Mouse (Mus musculus) heart, adult 11 months (tissue): ENCODE measurements at regions not wholly inside any gene's neighbourhood (a gene's known extent, or its start where the extent isn't known, plus 50 kb on each side); places are given as distances from the start of the nearest gene placed in this dataset.

Experiments
- DNase-seq: peaks from one replicate; pipeline ENCODE4 v3.0.0; 2022

DNA sequence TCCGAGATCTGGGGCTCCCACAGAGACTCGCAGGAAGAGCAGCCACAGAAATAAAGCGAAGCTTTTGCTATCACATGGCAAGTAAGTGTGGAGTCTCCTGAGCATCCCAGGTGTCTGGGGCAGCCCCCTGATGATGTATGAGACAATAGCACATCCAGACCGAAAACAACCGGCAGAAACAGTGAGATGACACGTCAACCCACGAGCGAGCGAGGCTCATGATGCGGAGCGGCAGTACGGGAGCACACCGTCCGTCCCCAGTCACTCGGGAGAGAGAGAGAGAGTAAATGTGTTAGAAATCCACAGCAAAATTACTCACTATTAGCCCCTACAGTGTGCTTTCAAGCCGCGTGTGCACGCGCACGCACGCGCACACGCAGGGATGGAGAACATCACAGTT, 276.2 kb downstream of the Barhl2 start:
- DNase-seq, result peak; percentile 59

GRCm38 (mm10) chr5:106172162-106172561, 285.8 kb downstream of the Barhl2 start:
- peak; percentile 40 for DNase-seq

DNA sequence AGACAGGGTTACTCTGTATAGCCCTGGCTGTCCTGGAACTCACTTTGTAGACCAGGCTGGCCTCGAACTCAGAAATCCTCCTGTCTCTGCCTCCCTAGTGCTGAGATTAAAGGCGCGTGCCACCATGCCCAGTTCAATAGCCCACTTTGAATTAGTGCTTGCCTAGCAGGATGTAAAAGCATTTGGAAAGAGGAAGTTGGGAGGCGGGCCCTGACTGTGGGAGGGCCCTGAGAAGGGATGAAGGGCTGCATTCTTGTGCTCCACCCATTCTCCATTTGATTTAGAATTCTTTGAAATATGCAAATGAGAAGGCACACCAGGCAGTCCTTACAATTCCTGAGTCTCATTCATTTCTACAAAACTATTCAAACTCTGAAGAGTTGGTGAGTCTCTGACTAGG, 287.6 kb downstream of the Barhl2 start:
- DNase-seq, result peak; percentile 71

DNA sequence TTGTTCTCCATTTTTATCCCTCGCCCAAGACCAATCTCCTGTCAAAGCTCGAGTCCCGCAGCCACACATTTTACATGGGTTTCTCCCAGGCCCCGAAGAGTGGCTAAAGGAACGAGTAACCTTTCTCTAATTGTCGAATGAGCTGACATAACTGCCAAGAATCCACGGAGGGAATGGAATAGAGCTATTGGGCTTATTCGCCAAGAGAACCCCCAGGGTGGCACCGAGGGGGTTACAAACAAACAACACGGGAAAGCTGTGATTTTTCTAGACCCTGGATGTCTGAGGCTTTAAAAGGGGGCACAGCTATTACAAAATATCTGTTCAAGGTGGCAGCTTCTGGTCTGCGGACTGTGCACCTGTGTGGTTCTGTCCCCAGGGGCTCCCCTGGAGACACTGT, 290.4 kb downstream of the Barhl2 start:
- peak; percentile 66 for DNase-seq

- DNase-seq, result no peak
Measured at GRCm38 (mm10) chr5:106166266-106166665, 289.9 kb downstream of the Zfp326 start.

GRCm38 (mm10) chr5:106164190-106164589, 287.8 kb downstream of the Zfp326 start:
- no peak for DNase-seq

DNA sequence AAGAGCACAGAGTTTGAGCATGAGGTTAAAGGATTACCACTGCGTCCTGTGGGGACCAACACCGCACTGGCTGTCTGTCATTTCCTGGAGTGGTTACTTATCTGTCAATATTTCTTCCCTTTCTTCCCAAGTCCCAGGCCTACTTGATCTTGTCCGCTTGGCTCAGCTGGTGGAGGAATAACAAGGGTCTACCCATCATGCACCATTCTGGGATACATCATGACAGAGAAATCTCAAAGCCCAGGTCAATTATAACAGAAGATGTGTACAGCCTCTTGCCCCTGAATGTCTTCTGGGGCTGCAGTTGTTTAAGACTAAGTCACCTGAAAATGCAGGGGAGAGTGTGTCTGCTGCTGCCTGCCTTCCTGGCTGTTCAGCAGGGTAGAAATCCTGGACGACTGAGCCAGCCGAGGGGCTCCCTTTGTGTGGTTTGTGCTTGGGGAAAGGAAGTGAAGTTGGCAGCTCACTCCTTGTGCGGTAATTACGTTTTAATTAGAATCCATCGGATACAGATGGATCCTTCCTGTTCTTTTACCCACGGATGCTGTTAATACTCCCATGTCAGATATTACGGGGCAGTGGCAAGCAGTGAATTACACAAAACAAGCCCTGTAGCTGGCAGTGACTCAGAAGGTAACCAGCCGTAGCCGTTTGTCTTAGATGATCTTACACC, 286.8 kb downstream of the Zfp326 start:
- DNase-seq, result peak; percentile 50

- DNase-seq, result no peak
Measured at GRCm38 (mm10) chr5:106139109-106139508, 262.7 kb downstream of the Zfp326 start.

GRCm38 (mm10) chr5:106122928-106123327, 246.6 kb downstream of the Zfp326 start:
- DNase-seq, result no peak

DNA sequence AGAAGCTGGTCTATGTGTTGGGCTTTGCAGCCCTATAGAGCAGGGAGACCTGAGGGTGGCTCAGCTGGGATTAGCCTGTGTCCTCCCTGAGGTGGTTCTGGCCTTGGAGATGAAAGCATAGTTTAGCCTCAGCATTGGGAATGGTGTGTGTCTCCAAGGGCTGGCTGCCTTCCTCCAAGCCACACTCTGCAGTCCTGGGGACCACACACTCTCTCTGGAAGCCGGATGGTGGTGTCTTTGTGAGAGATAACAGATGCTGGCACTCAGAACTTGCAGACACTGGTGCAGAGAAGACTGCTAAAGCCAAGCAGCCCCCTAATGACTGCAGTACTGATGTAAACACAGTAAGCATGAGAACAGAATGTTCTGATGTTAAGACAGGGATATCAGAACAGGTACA, 243.2 kb downstream of the Zfp326 start:
- DNase-seq, result no peak

DNA sequence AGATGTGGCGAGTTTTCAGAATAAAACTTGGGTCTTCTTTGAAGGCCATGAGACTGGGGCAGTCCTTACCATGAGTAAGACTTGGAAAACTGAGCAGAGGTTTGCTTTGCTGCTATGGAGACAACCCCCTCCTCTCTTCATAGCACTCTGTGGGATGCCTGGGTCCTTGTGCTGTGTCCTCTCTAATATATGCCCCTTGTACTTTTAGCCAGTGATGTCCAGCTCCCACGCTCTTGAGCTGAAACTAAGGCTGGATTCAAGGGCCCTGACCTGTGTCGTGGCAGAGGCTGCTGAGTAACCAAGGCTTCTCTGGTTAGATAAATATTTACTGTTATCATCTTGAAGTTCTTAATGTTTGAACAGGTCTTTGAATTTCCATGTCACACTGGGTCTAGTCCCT, 236.8 kb downstream of the Zfp326 start:
- peak; percentile 58 for DNase-seq

DNA sequence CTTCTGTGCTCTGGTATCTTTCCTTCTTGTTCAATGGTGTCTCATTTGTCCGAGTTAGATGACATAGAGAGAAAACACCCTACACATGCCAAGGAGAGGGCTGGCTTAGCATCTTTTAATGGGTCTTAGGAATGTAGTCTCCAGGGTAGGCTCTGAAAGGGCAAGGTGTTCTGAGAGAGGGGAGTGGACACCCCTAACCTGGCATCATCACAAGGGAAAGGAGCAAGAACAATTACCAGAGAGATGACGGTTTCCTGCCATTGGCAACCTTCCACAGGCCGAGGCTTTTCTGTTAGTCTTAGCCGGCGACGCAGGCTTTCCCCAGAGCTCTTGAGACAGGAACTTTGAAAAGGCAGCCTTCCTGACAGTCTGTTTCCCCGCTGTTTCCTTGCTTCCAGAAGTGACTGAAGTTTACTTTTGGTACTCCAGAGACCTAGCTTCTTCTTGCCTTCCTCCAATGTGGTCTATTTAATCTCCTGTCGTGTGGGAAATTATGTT, 232.2 kb downstream of the Zfp326 start:
- peak; percentile 37 for DNase-seq

GRCm38 (mm10) chr5:106102255-106102654, 225.9 kb downstream of the Zfp326 start:
- no peak for DNase-seq

DNA sequence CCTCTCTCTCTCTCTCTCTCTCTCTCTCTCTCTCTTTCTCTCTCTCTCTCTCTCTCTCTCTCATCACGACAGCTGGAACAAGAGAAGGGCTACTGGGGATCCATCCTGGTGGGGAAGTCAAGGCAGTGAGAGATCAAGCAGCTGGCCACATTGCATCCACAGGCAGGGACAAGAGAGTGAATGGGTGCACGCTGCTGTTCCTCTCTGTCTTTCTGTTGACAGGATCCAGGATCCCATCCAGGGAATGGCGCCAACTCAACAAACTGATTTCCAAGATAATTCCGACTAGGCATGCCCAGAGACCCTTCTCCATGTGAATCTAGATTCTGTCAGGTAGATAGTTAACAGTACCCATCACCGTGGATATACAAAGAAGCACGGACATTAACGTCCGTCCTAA, 222.5 kb downstream of the Zfp326 start:
- DNase-seq, result peak; percentile 55

- no peak for DNase-seq
Measured at GRCm38 (mm10) chr5:106089332-106089731, 213.0 kb downstream of the Zfp326 start.

DNA sequence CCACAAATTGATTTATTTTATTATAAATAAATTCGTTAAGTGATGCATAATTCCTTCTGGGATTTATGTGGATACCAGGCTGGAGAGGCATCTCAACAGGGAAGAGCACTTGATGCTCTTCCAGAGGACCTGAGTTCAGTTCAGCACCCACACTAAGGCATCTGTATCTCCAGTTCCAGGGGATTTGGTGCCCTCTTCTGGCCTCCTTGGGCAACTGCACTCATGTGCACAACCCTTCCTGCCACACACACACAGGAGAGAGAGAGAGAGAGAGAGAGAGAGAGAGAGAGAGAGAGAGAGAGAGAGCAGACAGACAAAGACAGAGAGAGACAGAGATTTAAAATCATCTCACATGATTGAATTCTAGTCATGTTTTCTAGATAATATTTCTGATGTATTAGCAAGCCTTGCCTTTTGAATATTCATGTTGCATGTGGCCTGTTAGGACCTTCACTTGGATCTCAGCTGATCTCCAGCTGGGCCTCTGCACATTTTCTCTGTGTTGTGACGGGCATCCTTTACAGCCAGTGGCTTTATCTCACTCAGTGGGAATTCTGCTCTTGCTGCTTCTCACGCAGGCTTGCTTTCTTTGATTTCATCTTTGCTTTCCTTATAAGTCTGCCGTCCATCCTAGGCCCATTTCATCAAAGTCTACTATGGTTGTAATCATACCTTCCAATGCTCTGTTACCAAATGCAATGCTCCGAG, 212.3 kb downstream of the Zfp326 start:
- DNase-seq, result peak; percentile 42

DNA sequence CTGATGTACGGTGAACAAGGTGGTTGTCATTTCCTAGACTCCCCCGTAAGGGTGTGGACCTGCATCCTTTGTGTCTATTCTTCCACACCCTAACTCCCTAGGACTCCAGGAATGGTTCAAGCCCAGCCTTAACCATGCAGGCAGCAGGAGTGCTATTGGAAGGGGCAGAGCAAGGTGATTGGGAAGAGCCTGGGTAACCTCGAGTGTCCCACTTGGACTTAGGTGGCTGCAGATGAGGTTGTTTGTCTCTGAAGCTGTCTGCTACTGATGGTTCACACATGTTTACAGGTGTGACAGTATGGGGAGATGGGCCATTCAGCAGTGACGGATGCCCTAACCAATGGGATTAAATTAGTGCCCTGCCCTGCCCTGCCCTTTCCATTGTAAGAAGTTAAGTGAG, 207.4 kb downstream of the Zfp326 start:
- peak; percentile 62 for DNase-seq

DNA sequence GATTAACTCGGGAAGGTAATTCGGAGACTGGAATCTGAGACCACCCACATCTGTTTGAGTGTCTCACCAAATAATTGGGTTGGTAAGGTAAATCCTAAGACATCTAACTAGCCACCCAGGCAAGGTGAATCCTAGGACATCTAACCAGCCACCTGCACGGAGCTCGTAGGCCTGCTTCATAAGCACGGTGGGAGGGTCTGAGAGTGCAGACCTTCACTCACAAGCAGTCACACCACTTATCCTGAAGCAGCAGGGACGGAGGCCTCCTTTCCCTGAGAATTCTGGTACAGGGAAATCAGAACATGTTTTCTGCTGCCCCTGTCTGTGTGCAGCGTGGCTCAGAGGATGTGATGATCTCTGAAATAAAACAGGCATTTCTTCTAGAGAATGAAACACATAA, 206.5 kb downstream of the Zfp326 start:
- DNase-seq, result peak; percentile 74

GRCm38 (mm10) chr5:106067124-106067551, 190.8 kb downstream of the Zfp326 start:
- DNase-seq, result peak; percentile 65

DNA sequence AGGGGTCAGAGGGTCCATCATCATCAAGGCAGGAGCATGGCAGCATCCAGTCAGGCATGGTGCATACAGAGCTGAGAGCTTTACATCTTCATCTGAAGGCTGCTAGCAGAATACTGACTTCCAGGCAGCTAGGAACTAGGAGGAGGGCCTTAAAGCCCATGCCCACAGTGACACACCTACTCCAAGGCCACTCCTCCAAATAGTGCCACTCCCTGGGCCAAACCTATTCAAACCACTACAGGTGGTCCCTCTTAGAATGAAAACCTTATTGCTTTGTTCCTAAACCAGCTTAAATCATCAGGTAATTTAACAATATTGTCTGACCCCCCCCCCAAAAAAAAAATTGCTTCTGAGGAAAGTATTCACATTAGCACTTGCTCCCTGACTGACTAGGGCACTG, 190.3 kb downstream of the Zfp326 start:
- DNase-seq, result no peak

GRCm38 (mm10) chr5:106064366-106064765, 188.0 kb downstream of the Zfp326 start:
- no peak for DNase-seq

DNA sequence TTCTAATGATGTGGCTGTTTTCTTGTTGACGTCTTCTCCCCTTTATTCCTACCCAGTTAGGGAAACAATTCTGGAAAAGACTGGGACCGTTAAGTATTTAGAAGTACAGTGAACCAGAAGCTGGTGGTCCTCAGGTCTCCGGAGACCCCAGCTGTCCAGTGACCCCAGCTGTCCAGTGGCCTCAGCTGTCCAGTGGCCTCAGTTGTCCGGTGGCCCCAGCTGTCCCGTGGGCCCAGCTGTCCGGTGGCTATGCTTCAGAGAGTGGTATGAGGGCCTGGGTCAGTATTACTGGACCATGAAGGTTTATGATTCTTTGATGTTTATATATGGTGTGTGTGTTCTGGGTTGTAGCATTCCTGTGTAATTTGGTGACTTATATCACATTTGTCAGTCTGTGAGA, 186.6 kb downstream of the Zfp326 start:
- DNase-seq, result no peak

DNA sequence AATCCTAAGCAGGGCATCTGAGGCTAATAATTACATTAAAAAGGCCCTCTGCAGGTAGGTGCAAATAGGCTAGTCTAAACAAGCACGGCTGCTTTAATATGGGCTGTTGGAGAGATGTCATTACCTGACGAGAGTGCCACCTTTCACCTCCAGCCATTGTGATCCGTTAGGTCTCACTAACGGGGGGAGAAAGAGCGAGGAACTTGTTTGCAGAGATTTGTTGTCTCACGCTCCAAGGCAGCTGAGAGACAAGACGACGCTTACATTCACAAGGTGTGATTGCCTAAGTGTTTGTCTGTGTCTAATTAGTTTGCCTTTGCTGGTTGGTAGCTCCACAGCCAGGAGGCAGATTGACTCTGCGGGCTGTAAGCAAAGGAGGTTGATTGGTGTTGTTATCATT, 180.3 kb downstream of the Zfp326 start:
- no peak for DNase-seq

GRCm38 (mm10) chr5:106055221-106055620, 178.9 kb downstream of the Zfp326 start:
- DNase-seq, result no peak

DNA sequence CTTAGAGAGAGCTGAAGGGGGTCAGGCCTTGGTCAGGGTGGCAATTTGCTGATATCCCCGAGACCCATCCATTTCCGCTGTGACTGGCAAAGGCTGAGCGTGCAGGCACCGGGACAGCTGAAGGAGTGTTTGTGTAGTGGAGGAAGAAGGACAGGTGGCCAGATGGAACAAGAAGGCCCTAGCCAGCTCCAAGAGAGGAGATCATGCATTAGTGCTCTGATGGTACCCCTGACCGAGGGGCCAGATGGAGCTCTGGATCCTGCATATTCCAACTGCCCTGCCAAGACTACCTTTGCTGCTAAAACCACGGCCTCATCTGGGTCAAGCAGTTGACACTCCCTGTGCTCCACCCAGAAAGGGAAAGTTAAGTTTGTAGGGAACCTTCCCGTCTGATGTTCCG, 174.7 kb downstream of the Zfp326 start:
- DNase-seq, result no peak
